Mouse (Mus musculus) ES-Bruce4 (cell line): ENCODE data around the gene Mlx. TPM values are rescaled to one million over a fixed set of nuclear protein-coding genes. Genes with fewer than 3 reads are reported as not detected.
A peak's percentile ranks its signal among the peaks of the same experiment; 100 is the strongest.

Source experiments
- H3K27ac ChIP-seq: 2 replicates; pipeline ENCODE4 v1.5.1; 2012; ENCODE audit warnings: low read length, inconsistent platforms; ENCODE audit not compliant: insufficient read depth
- H3K27me3 ChIP-seq: 2 replicates; pipeline ENCODE4 v1.6.1; 2012; ENCODE audit warnings: mild to moderate bottlenecking, low read length, inconsistent platforms; ENCODE audit not compliant: control insufficient read depth, poor library complexity, insufficient read depth, severe bottlenecking
- H3K36me3 ChIP-seq: 2 replicates; pipeline ENCODE4 v1.6.1; 2012; ENCODE audit warnings: inconsistent platforms, mild to moderate bottlenecking, low read length, moderate library complexity; ENCODE audit not compliant: control insufficient read depth, poor library complexity, insufficient read depth, severe bottlenecking
- H3K4me1 ChIP-seq: one replicate; pipeline ENCODE4 v1.8.1; 2011; ENCODE audit warnings: low read length; ENCODE audit not compliant: control insufficient read depth, insufficient read depth
- H3K4me3 ChIP-seq: 2 replicates; pipeline ENCODE4 v1.5.1; 2011; ENCODE audit warnings: low read depth, mild to moderate bottlenecking, low read length
- H3K9ac ChIP-seq: 2 replicates; pipeline ENCODE4 v1.6.1; 2012; ENCODE audit warnings: low read depth, mild to moderate bottlenecking, inconsistent platforms; ENCODE audit not compliant: poor library complexity, severe bottlenecking
- H3K9me3 ChIP-seq: replicated peaks from 2 replicates; pipeline ENCODE4 v1.6.1; 2012; ENCODE audit warnings: mild to moderate bottlenecking, low read length, inconsistent platforms; ENCODE audit not compliant: control insufficient read depth, poor library complexity, insufficient read depth, severe bottlenecking
- CTCF ChIP-seq: IDR thresholded peaks from one replicate; pipeline ENCODE4 v1.8.1; 2011; ENCODE audit warnings: low read depth, low read length
- EP300 ChIP-seq: IDR thresholded peaks from 2 replicates; pipeline ENCODE4 v1.6.1; 2011; ENCODE audit warnings: low read depth, low read length; ENCODE audit not compliant: insufficient read depth
- POLR2A ChIP-seq: IDR thresholded peaks from one replicate; pipeline ENCODE4 v1.8.1; 2011; ENCODE audit warnings: low read length; ENCODE audit not compliant: insufficient read depth
- polyA plus RNA-seq: library from polyadenylated mRNA; stranded (reverse); fragments of >200 nt; gene quantifications from 2 replicates; pipeline ENCODE4 v1.2.4, GENCODE M21; 2011; ENCODE audit warnings: low read depth; ENCODE audit not compliant: missing spikeins, insufficient read depth, insufficient read length

The Mlx gene
- polyA plus RNA-seq, 1 experiment, result 40.5 TPM

- Histone ChIP-seq H3K27me3 (no peaks in the 10 kb centered on the region), H3K36me3 (no peaks in the 10 kb centered on the region), H3K9me3 (no peaks in the 10 kb centered on the region), H3K27ac (no peak overlapping the region), H3K4me1 (peaks cover 2% of the 10 kb centered on the region), H3K4me3 (no peak overlapping the region), H3K9ac (no peak overlapping the region)
- no peak for TF ChIP-seq CTCF
- no peak for TF ChIP-seq POLR2A
Measured at GRCm38 (mm10) chr11:101051051-101051493, 36.0 kb upstream of the Mlx start.

GRCm38 (mm10) chr11:101051617-101052016, 35.5 kb upstream of the Mlx start:
- Histone ChIP-seq H3K9ac (no peak overlapping the region), H3K27me3 (no peaks in the 10 kb centered on the region), H3K4me3 (no peak overlapping the region), H3K36me3 (no peaks in the 10 kb centered on the region), H3K9me3 (no peaks in the 10 kb centered on the region), H3K27ac (no peak overlapping the region), H3K4me1 (peaks cover 2% of the 10 kb centered on the region)
- no peak for TF ChIP-seq EP300
- no peak for TF ChIP-seq POLR2A
- no peak for TF ChIP-seq CTCF

- Histone ChIP-seq H3K9ac (no peak overlapping the region), H3K4me3 (no peak overlapping the region), H3K4me1 (peaks cover 2% of the 10 kb centered on the region), H3K36me3 (no peaks in the 10 kb centered on the region), H3K9me3 (no peaks in the 10 kb centered on the region), H3K27me3 (no peaks in the 10 kb centered on the region), H3K27ac (no peak overlapping the region)
- TF ChIP-seq CTCF, result no peak
- TF ChIP-seq POLR2A, result no peak
- no peak for TF ChIP-seq EP300
Measured at GRCm38 (mm10) chr11:101052751-101053473, 34.2 kb upstream of the Mlx start.

- peaks cover 2% of the 10 kb centered on the region for H3K4me1 ChIP-seq
- no peaks in the 10 kb centered on the region for H3K9me3 ChIP-seq
- no peak for TF ChIP-seq POLR2A
- TF ChIP-seq EP300, result no peak
- TF ChIP-seq CTCF, result peak; percentile 54
- H3K27ac ChIP-seq, result no peak overlapping the region
- no peak overlapping the region for H3K9ac ChIP-seq
- H3K27me3 ChIP-seq, result no peaks in the 10 kb centered on the region
- no peak overlapping the region for H3K4me3 ChIP-seq
- no peaks in the 10 kb centered on the region for H3K36me3 ChIP-seq
Measured at GRCm38 (mm10) chr11:101053974-101054373, 33.1 kb upstream of the Mlx start.

GRCm38 (mm10) chr11:101055418-101055817, 31.7 kb upstream of the Mlx start:
- H3K4me1 ChIP-seq, result peaks cover 2% of the 10 kb centered on the region
- no peak overlapping the region for H3K4me3 ChIP-seq

GRCm38 (mm10) chr11:101056885-101057284, 30.2 kb upstream of the Mlx start:
- Histone ChIP-seq H3K4me3 (no peak overlapping the region), H3K4me1 (peaks cover 2% of the 10 kb centered on the region), H3K9me3 (no peaks in the 10 kb centered on the region), H3K9ac (no peak overlapping the region), H3K36me3 (no peaks in the 10 kb centered on the region), H3K27ac (no peak overlapping the region), H3K27me3 (no peaks in the 10 kb centered on the region)
- TF ChIP-seq POLR2A, result no peak
- no peak for TF ChIP-seq EP300
- TF ChIP-seq CTCF, result no peak

More at GRCm38 (mm10) chr11:101055418-101055817, 31.7 kb upstream of the Mlx start:
- TF ChIP-seq EP300, result no peak
- no peak for TF ChIP-seq CTCF
- no peak for TF ChIP-seq POLR2A
- H3K9ac ChIP-seq, result no peak overlapping the region
- H3K27me3 ChIP-seq, result no peaks in the 10 kb centered on the region
- no peak overlapping the region for H3K27ac ChIP-seq
- H3K36me3 ChIP-seq, result no peaks in the 10 kb centered on the region
- H3K9me3 ChIP-seq, result no peaks in the 10 kb centered on the region
